Mouse (Mus musculus): Measurements from ENCODE around the gene Dppa3.
"Not testable (repeated sequence)": the region's sequence is repeated elsewhere in the genome, so short reads cannot be mapped to it uniquely, and the experiment has no call there.

Gene Dppa3

GRCm38 (mm10) chr6:122609771-122610170 is 16.4 kb upstream of the Dppa3 start, which contains the start of gene Gdf3:
Gdf3 (minus strand) TSS chr6:122610087.
- in situ Hi-C loops (cut with MboI, MseI), result no loop called here

GRCm38 (mm10) chr6:122612426-122612825 is 13.8 kb upstream of the Dppa3 start:
- in situ Hi-C loops (cut with MboI, MseI), result no loop called here

DNA sequence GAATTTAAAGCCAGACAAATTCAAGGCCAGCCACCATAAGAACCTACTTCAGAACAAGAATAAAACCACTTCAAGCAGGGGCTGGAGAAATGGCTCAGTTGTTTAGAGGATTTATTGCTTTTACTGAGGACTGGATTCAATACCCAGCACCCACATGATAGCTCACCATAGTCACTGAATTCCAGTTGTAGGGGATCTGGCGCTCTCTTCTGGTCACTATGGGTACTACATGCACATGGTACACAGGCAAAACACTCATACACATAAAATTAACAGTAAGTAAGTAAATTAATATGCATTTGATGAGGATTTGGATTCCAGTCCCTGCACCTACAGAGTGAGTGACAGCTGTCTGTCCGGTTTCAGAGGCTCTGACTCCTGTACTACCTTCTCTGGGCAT is 12.2 kb upstream of the Dppa3 start:
- in situ Hi-C loops (cut with MboI, MseI), result no loop called here

GRCm38 (mm10) chr6:122616022-122616421 is 10.2 kb upstream of the Dppa3 start:
- in situ Hi-C loops (cut with MboI, MseI), result no loop called here

GRCm38 (mm10) chr6:122621066-122621465 is 5.1 kb upstream of the Dppa3 start:
- in situ Hi-C loops (cut with MboI, MseI), result no loop called here

GRCm38 (mm10) chr6:122624480-122624879 is 1.7 kb upstream of the Dppa3 start:
- in situ Hi-C loops (cut with MboI, MseI), result no loop called here

GRCm38 (mm10) chr6:122625156-122625555 is 1.1 kb upstream of the Dppa3 start:
- in situ Hi-C loops (cut with MboI, MseI), result no loop called here

GRCm38 (mm10) chr6:122627469-122628108 is 1.4 kb downstream of the Dppa3 start:
- in situ Hi-C loops (cut with MboI, MseI), result no loop called here

DNA sequence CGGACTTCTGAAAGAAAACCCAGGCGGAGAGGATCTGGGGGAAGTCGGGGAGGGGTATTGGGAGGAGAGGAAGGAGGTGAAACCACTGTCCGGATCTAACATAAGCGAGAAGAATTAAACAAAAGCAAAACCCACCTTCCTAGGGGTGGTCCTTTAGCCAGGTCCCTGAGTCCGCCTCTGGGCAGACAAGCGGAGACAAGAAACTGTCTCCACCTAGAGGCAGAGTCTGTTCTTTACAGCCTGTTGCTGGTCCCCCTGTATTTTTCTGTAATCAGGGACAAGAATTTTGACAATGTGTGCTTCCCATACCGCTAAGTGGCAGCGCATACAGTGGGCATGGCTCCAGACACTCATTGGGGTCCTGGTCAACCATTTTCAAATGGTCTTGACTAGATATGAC is 7.2 kb downstream of the Dppa3 start:
- in situ Hi-C loops (cut with MboI, MseI), result no loop called here

DNA sequence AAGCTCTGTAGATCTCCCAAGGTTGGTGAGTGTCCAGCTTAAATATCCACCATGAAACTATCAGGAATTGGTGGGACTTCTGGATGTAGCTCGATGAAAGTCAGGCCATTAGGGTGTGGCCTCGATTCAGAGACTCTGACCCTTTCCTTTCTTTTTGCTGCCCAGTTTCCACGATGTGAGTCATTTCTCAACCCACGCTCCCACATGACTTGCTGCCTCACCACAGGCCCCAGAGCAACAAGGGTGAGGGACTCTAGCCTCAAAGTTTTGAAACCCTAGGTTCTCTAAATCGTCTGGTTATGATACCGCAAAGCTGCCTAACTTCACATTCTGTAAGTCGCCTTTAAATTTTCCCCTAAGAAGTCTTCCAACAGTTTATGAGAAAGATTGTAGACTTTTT is 9.1 kb downstream of the Dppa3 start:
- in situ Hi-C loops (cut with MboI, MseI), result no loop called here

DNA sequence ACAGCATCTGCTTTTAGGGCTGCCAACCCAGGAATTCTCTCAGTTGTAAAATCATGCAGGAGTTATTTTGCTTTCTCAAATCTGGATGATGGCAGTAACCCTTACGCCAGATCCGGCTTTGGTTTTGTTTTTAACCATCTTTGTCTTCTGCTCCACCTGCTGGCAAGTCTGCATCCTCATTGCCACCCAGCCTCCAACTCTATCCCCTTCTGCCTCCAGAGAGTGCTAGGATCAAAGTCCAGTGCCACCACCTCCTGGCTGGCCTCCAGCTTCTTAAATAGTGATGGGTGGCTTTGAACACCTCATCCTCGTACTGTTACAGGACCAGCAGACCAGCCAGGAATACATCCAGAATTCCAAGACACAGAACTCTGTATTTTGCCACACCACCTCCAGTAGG is 10.5 kb downstream of the Dppa3 start:
- in situ Hi-C loops (cut with MboI, MseI), result no loop called here

GRCm38 (mm10) chr6:122637566-122637965 is 11.4 kb downstream of the Dppa3 start:
- in situ Hi-C loops (cut with MboI, MseI), result not testable (repeated sequence)

DNA sequence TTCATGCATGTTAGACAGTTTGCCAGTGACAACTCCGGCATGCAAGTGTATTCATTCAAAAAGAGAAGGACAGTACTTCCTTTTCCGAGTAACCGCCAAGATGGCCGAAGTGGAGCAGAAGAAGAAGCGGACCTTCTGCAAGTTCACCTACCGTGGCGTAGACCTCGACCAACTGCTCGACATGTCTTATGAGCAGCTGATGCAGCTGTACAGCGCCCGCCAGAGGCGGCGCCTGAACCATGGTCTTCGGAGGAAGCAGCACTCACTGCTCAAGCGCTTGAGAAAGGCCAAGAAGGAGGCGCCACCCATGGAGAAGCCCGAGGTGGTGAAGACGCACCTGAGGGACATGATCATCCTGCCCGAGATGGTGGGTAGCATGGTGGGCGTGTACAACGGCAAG is 18.0 kb downstream of the Dppa3 start:
- in situ Hi-C loops (cut with MboI, MseI), result not testable (repeated sequence)

DNA sequence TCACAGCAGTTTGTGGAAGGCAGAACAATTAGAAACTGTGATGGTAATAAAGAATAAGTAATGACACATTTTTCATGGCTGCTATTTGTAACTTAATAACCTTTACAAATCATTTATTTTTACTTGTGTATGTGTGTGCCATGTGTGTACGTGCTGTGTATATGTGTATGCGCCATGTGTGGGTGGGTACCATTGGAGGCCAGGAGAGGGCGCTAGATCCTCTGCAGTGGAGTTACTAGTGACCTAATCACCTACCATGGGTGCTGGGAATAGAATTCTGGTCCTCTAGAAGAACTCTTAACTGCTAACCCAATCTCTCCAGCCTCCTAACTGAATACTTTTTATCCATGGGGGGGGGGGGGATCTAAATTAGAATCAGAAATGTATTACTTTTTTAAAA is 23.7 kb downstream of the Dppa3 start:
- in situ Hi-C loops (cut with MboI, MseI), result loop anchor here (25.0 kb wide), 1 partner anchor 637 kb away; the partner anchor contains the start of gene Clec4e

DNA sequence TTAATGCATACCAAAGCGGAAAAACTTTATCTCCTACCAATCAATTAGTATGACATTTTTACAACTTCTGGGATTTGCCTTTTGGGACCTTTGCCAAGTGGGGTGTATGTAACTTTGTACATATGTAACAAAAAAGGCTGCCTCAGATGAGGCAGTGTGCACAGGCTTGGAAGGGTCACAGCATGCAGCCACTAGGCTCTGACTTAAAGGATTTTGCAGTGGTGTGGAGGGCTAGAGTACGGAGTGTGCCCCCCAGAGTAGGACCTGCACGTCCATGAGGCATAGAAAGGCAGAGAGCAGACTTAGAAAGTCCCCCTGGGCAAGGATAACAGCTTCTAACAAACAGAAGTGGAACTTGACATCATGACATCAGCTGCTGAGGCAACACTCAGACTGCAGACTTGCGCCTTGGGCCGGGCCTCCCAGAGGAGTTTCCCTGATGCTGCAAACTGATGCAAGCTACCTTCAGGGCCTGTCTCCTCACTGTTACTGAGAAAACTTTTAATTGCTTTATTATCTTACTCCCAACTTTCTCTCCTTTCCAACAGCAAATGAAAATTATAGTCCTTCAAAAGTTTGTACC is 24.3 kb downstream of the Dppa3 start:
- in situ Hi-C loops (cut with MboI, MseI), result loop anchor here (25.0 kb wide), 1 partner anchor 637 kb away; the partner anchor contains the start of gene Clec4e

- in situ Hi-C loops (cut with MboI, MseI), result loop anchor here (25.0 kb wide), 1 partner anchor 633 kb away; the partner anchor contains the start of gene Clec4e
Measured at GRCm38 (mm10) chr6:122654301-122654700, 28.1 kb downstream of the Dppa3 start.

DNA sequence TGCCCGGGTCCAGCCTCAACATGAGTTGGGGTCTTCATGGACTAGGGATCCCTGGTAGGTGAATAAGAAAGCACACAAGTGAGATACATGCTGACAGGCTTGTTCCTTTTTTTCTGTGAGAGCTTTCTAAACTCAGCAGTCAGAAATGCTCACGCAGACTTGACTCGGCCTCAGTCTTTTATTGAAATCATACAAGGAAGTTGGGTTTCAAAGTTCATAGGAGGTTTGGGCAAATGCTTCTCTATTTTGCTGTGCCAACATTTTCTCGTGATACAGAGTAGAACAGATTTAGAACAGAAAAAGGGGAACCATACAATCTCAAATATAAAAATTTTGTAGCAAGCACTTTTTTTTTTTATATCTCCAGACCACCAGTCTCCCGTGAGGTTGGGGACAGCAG is 31.4 kb downstream of the Dppa3 start:
- in situ Hi-C loops (cut with MboI, MseI), result loop anchor here (25.0 kb wide), 1 partner anchor 630 kb away; the partner anchor contains the start of gene Clec4e

GRCm38 (mm10) chr6:122659567-122659966 is 33.4 kb downstream of the Dppa3 start:
- in situ Hi-C loops (cut with MboI, MseI), result loop anchor here (25.0 kb wide), 1 partner anchor 628 kb away; the partner anchor contains the start of gene Clec4e

DNA sequence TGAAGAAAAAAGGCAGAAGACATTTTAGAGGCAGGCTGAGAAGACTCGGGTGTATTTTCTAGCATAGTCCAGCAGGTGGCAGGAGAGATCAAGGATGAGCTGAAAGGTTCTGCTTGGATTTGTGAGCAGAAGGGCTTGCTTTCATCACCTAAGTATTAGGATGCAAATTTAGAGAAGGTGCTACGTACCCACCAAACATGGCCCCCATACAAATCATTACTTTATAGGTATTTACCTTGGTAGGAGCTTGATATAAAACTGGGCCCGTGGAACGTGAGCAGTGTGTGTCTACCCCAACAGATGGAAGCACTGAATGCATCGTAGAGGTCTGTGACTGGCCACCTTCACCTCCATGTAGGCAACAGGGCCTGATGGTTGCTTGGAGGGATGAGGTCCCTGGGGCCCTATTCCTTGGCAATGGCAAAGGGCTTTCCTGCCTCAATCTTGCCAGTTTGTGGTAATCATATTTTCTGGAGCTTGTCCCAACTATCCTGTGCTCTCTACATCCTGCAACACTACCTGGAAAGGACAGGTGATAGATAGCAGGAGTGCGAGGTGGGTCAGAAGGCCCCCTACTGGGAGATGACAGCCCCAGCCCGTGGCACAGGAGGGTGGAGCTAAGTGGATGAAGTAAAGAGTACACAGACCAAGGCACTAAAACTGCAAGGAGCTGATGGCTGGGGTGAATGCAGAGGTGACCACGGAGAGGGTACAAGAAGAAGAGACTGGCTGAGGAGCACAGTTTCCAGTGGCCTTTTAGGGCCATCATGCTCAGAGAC is 34.6 kb downstream of the Dppa3 start:
- in situ Hi-C loops (cut with MboI, MseI), result loop anchor here (25.0 kb wide), 1 partner anchor 627 kb away; the partner anchor contains the start of gene Clec4e

GRCm38 (mm10) chr6:122662551-122663264 is 36.5 kb downstream of the Dppa3 start:
- in situ Hi-C loops (cut with MboI, MseI), result loop anchor here (25.0 kb wide), 1 partner anchor 625 kb away; the partner anchor contains the start of gene Clec4e

- in situ Hi-C loops (cut with MboI, MseI), result loop anchor here (25.0 kb wide), 1 partner anchor 624 kb away; the partner anchor contains the start of gene Clec4e
Measured at GRCm38 (mm10) chr6:122663596-122664206, 37.5 kb downstream of the Dppa3 start.

Data from T-helper 2 cell (primary cell).